Mouse (Mus musculus) bone marrow, adult 2 months (tissue): ENCODE measurements at regions not wholly inside any gene's neighbourhood (a gene's known extent, or its start where the extent isn't known, plus 50 kb on each side); places are given as distances from the start of the nearest gene placed in this dataset.

Experiments used
- CTCF ChIP-seq: fragments of 200-500 bp; IDR thresholded peaks from 2 replicates; pipeline ENCODE4 v1.5.1; 2011; ENCODE audit warnings: low read length, control low read depth; ENCODE audit not compliant: control insufficient read depth, insufficient read depth
- POLR2A ChIP-seq: fragments of 200-500 bp; IDR thresholded peaks from 2 replicates; pipeline ENCODE4 v1.6.1; 2011; ENCODE audit warnings: low read depth, mild to moderate bottlenecking, control low read depth, low read length, borderline replicate concordance; ENCODE audit not compliant: control insufficient read depth

DNA sequence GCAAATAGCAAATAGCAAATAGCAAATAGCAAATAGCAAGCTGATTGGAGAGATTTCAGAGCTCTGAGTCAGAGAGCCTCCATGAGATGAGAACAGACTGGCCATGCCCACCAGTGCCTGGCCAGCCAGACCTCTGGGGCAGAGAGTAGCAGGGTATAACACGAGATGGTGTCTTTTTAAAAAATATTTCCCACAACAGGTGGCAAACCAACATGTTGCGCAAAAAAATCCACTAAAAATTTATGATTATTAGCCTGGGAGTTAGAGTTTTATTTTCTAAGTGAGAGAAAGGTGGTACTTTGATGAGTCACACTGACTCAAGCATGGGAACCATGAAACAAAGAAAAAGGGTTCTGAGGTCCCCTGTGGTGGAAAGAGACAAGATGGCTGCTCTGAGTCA, 753.5 kb upstream of the Adam24 start:
- TF ChIP-seq CTCF, result no peak
- no peak for TF ChIP-seq POLR2A
